Mouse (Mus musculus): ENCODE measurements around the gene Psmd1. TPM values are rescaled to one million over a fixed set of nuclear protein-coding genes. Genes with fewer than 3 reads are reported as not detected.

Psmd1 gene
- polyA plus RNA-seq, 1 experiment from 2014 or later: 200 TPM

- TF ChIP-seq CTCF (IDR thresholded peaks at IDR 0.05; ENCODE audit: low read depth): no peak
- peaks cover 22% of the 10 kb centered on the region for H3K36me3 ChIP-seq (ENCODE audit: insufficient read depth)
- DNase-seq (no peak), ATAC-seq (ENCODE audit: insufficient read depth) (no peak)
- no peak overlapping the region for H3K27ac ChIP-seq (ENCODE audit: low read depth)
- peaks cover 8% of the 10 kb centered on the region for H3K4me1 ChIP-seq (ENCODE audit: insufficient read depth)
- no peaks in the 10 kb centered on the region for H3K9me3 ChIP-seq (ENCODE audit: low read depth, low read length)
- 84% methylated on average over 6 of the region's 6 CpGs for WGBS
- no peak overlapping the region for H3K4me2 ChIP-seq
- no peak overlapping the region for H3K9ac ChIP-seq
- H3K4me3 ChIP-seq (ENCODE audit: low read depth, low read length): no peak overlapping the region
- H3K27me3 ChIP-seq (ENCODE audit: insufficient read depth, low read length): no peaks in the 10 kb centered on the region
Measured at GRCm38 (mm10) chr1:86156595-86156994, 92.4 kb downstream of the Psmd1 start.

DNA sequence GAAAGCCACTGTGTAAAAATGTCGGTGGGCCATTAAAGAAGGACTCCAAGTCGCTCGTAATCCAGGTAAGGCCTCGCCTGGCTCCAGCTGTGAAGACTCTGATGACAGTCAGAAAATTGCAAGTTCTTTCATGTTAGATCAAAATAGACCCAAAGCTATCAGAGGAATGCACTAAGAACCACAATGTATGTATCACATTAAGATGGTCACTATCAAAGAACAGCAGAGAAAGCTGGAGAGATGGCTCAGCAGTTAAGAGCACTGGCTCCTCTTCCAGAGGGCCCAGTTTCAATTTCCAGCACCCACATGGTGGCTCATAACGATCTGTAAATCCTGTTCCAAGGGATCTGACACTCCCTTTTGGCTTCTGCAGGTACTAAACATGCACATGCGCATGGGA is 95.9 kb downstream of the Psmd1 start:
- Histone ChIP-seq H3K9ac (no peak overlapping the region), H3K4me3 (ENCODE audit: low read depth, low read length) (no peak overlapping the region), H3K9me3 (ENCODE audit: low read depth, low read length) (no peaks in the 10 kb centered on the region), H3K4me2 (no peak overlapping the region), H3K36me3 (ENCODE audit: insufficient read depth) (peaks cover 42% of the 10 kb centered on the region), H3K27ac (ENCODE audit: low read depth) (no peak overlapping the region), H3K27me3 (ENCODE audit: insufficient read depth, low read length) (no peaks in the 10 kb centered on the region), H3K4me1 (ENCODE audit: insufficient read depth) (peaks cover 4% of the 10 kb centered on the region; the same call in 1 of the 2 replicates)
- no peak for TF ChIP-seq CTCF (IDR thresholded peaks at IDR 0.05; ENCODE audit: low read depth)
- ATAC-seq (ENCODE audit: insufficient read depth) (no peak), DNase-seq (no peak)
- WGBS: 90% methylated on average over 6 of the region's 6 CpGs

- no peak for ATAC-seq (ENCODE audit: insufficient read depth)
Measured at GRCm38 (mm10) chr1:86160479-86160878, 96.3 kb downstream of the Psmd1 start.

GRCm38 (mm10) chr1:86161061-86161460 is 96.9 kb downstream of the Psmd1 start:
- ATAC-seq (ENCODE audit: insufficient read depth): no peak
- peaks cover 47% of the 10 kb centered on the region for H3K36me3 ChIP-seq (ENCODE audit: insufficient read depth)
- no peaks in the 10 kb centered on the region for H3K27me3 ChIP-seq (ENCODE audit: insufficient read depth, low read length)
- no peak overlapping the region for H3K4me3 ChIP-seq (ENCODE audit: low read depth, low read length)
- H3K4me2 ChIP-seq: no peak overlapping the region
- DNase-seq: no peak
- H3K4me1 ChIP-seq (ENCODE audit: insufficient read depth): no peaks in the 10 kb centered on the region
- H3K9ac ChIP-seq: no peak overlapping the region
- WGBS: 89% methylated on average over 5 of the region's 5 CpGs
- no peak overlapping the region for H3K27ac ChIP-seq (ENCODE audit: low read depth)
- no peaks in the 10 kb centered on the region for H3K9me3 ChIP-seq (ENCODE audit: low read depth, low read length)
- TF ChIP-seq CTCF (IDR thresholded peaks at IDR 0.05; ENCODE audit: low read depth): no peak

More at GRCm38 (mm10) chr1:86160479-86160878, 96.3 kb downstream of the Psmd1 start:
- peaks cover 46% of the 10 kb centered on the region for H3K36me3 ChIP-seq (ENCODE audit: insufficient read depth)
- H3K4me1 ChIP-seq (ENCODE audit: insufficient read depth): peaks cover under 1% of the 10 kb centered on the region; the same call in 1 of the 2 replicates
- H3K9ac ChIP-seq: no peak overlapping the region
- H3K9me3 ChIP-seq (ENCODE audit: low read depth, low read length): no peaks in the 10 kb centered on the region
- WGBS: 88% methylated on average over 5 of the region's 5 CpGs
- no peak for TF ChIP-seq CTCF (IDR thresholded peaks at IDR 0.05; ENCODE audit: low read depth)
- H3K27me3 ChIP-seq (ENCODE audit: insufficient read depth, low read length): no peaks in the 10 kb centered on the region
- no peak overlapping the region for H3K4me2 ChIP-seq
- no peak for DNase-seq
- no peak overlapping the region for H3K4me3 ChIP-seq (ENCODE audit: low read depth, low read length)
- no peak overlapping the region for H3K27ac ChIP-seq (ENCODE audit: low read depth)

DNA sequence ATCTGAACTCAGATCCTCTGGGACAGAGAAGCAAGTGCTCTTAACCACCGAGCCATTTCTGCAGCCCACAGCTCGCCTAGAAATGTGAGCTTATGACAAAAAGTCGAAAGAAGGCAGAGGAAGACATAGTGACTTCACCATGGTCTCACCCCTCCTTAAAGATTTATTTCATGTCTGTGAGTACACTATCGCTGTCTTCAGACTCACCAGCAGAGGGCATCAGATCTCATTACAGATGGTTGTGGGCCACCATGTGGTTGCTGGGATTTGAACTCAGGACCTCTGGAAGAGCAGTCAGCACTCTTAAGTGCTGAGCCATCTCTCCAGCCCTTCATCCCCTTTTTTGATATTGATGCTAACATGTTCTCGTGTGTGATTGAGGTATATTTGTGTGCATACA is 110.4 kb downstream of the Psmd1 start:
- ATAC-seq (ENCODE audit: insufficient read depth): no peak
- no peak overlapping the region for H3K27ac ChIP-seq (ENCODE audit: low read depth)
- WGBS: 88% methylated on average over 5 of the region's 5 CpGs
- H3K9me3 ChIP-seq (ENCODE audit: low read depth, low read length): no peaks in the 10 kb centered on the region
- H3K27me3 ChIP-seq (ENCODE audit: insufficient read depth, low read length): no peaks in the 10 kb centered on the region
- TF ChIP-seq CTCF (IDR thresholded peaks at IDR 0.05; ENCODE audit: low read depth): peak; percentile 22; the same call in 1 of the 2 replicates
- peaks cover 43% of the 10 kb centered on the region for H3K36me3 ChIP-seq (ENCODE audit: insufficient read depth)
- H3K4me2 ChIP-seq: no peak overlapping the region
- no peak overlapping the region for H3K4me3 ChIP-seq (ENCODE audit: low read depth, low read length)
- no peaks in the 10 kb centered on the region for H3K4me1 ChIP-seq (ENCODE audit: insufficient read depth)
- no peak overlapping the region for H3K9ac ChIP-seq
- no peak for DNase-seq

DNA sequence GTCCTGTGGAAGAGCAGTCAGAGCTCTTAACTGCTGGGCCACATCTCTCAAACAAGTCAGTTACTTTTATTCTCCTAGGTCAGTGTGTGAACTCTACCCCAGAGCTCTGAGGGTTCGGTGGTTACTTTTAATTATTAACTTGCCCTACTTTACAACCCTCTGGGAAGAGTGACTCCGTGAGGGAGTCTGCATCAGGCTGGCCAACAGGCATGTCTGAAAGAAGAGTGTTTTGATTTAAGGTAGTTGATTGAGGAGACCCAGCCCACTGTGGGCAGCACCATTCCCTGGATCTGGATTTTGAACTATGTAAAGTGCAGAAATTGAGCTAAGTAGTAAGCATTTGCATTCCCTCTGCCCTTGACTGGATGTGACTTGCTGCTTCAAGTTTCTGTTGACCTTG is 111.9 kb downstream of the Psmd1 start:
- H3K4me2 ChIP-seq: no peak overlapping the region
- H3K27me3 ChIP-seq (ENCODE audit: insufficient read depth, low read length): no peaks in the 10 kb centered on the region
- TF ChIP-seq CTCF (IDR thresholded peaks at IDR 0.05; ENCODE audit: low read depth): no peak
- H3K9ac ChIP-seq: no peak overlapping the region
- 71% methylated on average over 2 of the region's 2 CpGs for WGBS
- DNase-seq: no peak
- no peak overlapping the region for H3K27ac ChIP-seq (ENCODE audit: low read depth)
- ATAC-seq (ENCODE audit: insufficient read depth): no peak
- peaks cover 38% of the 10 kb centered on the region for H3K36me3 ChIP-seq (ENCODE audit: insufficient read depth)
- no peak overlapping the region for H3K4me3 ChIP-seq (ENCODE audit: low read depth, low read length)
- no peaks in the 10 kb centered on the region for H3K4me1 ChIP-seq (ENCODE audit: insufficient read depth)
- no peaks in the 10 kb centered on the region for H3K9me3 ChIP-seq (ENCODE audit: low read depth, low read length)

DNA sequence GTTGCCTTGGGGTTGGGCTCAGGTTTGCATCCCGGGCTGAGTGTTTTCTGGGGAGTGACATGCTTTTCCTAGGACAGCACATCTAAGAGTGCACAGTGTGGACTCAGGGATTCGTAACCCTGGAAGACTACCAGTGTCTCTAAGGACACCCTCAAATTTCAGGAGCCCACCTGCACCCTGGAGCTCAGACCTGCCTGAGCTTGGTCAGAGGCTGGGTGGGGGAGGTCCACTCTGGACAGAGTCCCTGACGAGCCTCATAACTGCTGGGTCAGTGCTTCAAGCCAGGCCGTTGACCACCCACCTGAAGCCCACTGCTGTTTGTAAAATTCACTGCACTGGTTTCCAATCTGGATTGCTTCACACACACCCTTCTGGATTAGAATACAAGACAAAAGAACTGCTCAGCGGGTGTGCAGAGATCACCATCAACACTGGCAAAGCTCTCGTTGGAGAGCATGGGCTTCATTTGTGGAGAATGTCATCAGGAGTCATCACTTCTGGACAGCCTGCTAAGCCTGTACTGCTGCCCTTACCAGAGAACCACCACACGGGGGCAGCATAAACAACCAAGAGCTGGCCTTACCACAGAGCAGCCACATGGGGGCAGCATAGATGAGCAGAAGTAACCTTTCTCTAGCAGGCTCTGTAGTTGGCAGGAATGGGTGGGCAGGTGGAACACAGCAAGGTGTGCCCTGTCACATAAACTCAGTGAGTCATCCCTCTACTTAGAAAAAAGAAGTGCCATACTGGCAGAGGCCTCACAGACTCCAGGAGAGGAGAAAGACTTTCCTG is 114.5 kb downstream of the Psmd1 start:
- 44% methylated on average over 7 of the region's 7 CpGs for WGBS
- no peaks in the 10 kb centered on the region for H3K4me1 ChIP-seq (ENCODE audit: insufficient read depth)
- H3K27ac ChIP-seq (ENCODE audit: low read depth): no peak overlapping the region
- DNase-seq (peak; percentile 90), ATAC-seq (ENCODE audit: insufficient read depth) (peak; percentile 68)
- no peak overlapping the region for H3K9ac ChIP-seq
- no peak overlapping the region for H3K4me3 ChIP-seq (ENCODE audit: low read depth, low read length)
- H3K9me3 ChIP-seq (ENCODE audit: low read depth, low read length): no peaks in the 10 kb centered on the region
- H3K27me3 ChIP-seq (ENCODE audit: insufficient read depth, low read length): no peaks in the 10 kb centered on the region
- peaks cover 22% of the 10 kb centered on the region for H3K36me3 ChIP-seq (ENCODE audit: insufficient read depth)
- peak; percentile 100 for TF ChIP-seq CTCF (IDR thresholded peaks at IDR 0.05; ENCODE audit: low read depth)
- H3K4me2 ChIP-seq: no peak overlapping the region

All from lung, embryonic 14.5 days (tissue).